Mouse (Mus musculus) limb, embryonic 12.5 days (tissue): ENCODE data around the gene Atg5. TPM values are rescaled to one million over a fixed set of nuclear protein-coding genes. Genes with fewer than 3 reads are reported as not detected.
"Not testable (repeated sequence)": the region's sequence is repeated elsewhere in the genome, so short reads cannot be mapped to it uniquely, and the experiment has no call there.

Experiments used
- ATAC-seq: fragments of 200-750 bp; cut with Nextera tagmentation; 2 replicates; pipeline ENCODE4 v1.8.0; 2017; ENCODE audit warnings: low read depth, moderate TSS enrichment; ENCODE audit not compliant: insufficient number of reproducible peaks, insufficient read depth, low FRiP score, low TSS enrichment
- H3K27ac ChIP-seq: fragments of 300-500 bp; sonication (generic); 2 replicates; pipeline ENCODE4 v1.5.1; 2016; ENCODE audit warnings: mild to moderate bottlenecking, moderate library complexity
- H3K27me3 ChIP-seq: fragments of 300-500 bp; sonication (generic); 2 replicates; pipeline ENCODE4 v1.6.1; 2016; ENCODE audit warnings: mild to moderate bottlenecking, moderate library complexity
- H3K36me3 ChIP-seq: fragments of 300-500 bp; sonication (generic); 2 replicates; pipeline ENCODE4 v1.6.1; 2016; ENCODE audit warnings: mild to moderate bottlenecking, moderate library complexity
- H3K4me1 ChIP-seq: fragments of 300-500 bp; sonication (generic); replicated peaks from 2 replicates; pipeline ENCODE4 v1.6.1; 2016
- H3K4me2 ChIP-seq: fragments of 300-500 bp; sonication (generic); 2 replicates; pipeline ENCODE4 v1.6.1; 2016; ENCODE audit warnings: mild to moderate bottlenecking, moderate library complexity
- H3K4me3 ChIP-seq: fragments of 300-500 bp; sonication (generic); replicated peaks from 2 replicates; pipeline ENCODE4 v1.5.1; 2016; ENCODE audit warnings: mild to moderate bottlenecking
- H3K9ac ChIP-seq: fragments of 300-500 bp; sonication (generic); replicated peaks from 2 replicates; pipeline ENCODE4 v1.6.1; 2016; ENCODE audit warnings: mild to moderate bottlenecking, moderate library complexity
- H3K9me3 ChIP-seq: fragments of 300-500 bp; sonication (generic); 2 replicates; pipeline ENCODE4 v1.6.1; 2016; ENCODE audit warnings: mild to moderate bottlenecking, moderate library complexity
- WGBS: fragments of 180-500 bp; shearing (Covaris S2); methylation state at CpG from one replicate; pipeline ENCODE4 v1.1.7; 2016; 5-methylcytosine and 5-hydroxymethylcytosine counted together
- polyA plus RNA-seq: library from polyadenylated mRNA; unstranded; fragments of >200 nt; fragmentation: Nextera tagmentation; extraction: Ambion mirVana; gene quantifications from 2 replicates; pipeline ENCODE4 v1.2.1, GENCODE M21; 2016

The Atg5 gene
- polyA plus RNA-seq, 1 experiment from 2014 or later: 48.5 TPM

- not testable (repeated sequence) for H3K4me3 ChIP-seq, H3K27ac ChIP-seq, H3K27me3 ChIP-seq, H3K36me3 ChIP-seq, H3K9ac ChIP-seq, H3K9me3 ChIP-seq, H3K4me1 ChIP-seq, H3K4me2 ChIP-seq, ATAC-seq
- WGBS: 94% methylated on average over 3 of the region's 3 CpGs
These were observed 64.5 kb downstream of the Atg5 start for GRCm38 (mm10) chr10:44332656-44333055.

- not testable (repeated sequence) for H3K4me1 ChIP-seq, H3K9me3 ChIP-seq, H3K4me2 ChIP-seq, H3K27ac ChIP-seq, H3K36me3 ChIP-seq, H3K4me3 ChIP-seq, H3K9ac ChIP-seq, ATAC-seq, H3K27me3 ChIP-seq
- 58% methylated on average over 3 of the region's 3 CpGs for WGBS
These were observed 68.7 kb downstream of the Atg5 start for GRCm38 (mm10) chr10:44336641-44337382.

GRCm38 (mm10) chr10:44338571-44338970 is 70.4 kb downstream of the Atg5 start:
- peaks cover 3% of the 10 kb centered on the region; the same call in 1 of the 2 replicates for H3K27me3 ChIP-seq
- H3K4me3 ChIP-seq: no peak overlapping the region
- no peak overlapping the region for H3K4me2 ChIP-seq
- no peak overlapping the region for H3K9ac ChIP-seq
- 77% methylated on average over 6 of the region's 6 CpGs for WGBS
- H3K4me1 ChIP-seq: peaks cover 3% of the 10 kb centered on the region; the same call in 1 of the 2 replicates
- H3K9me3 ChIP-seq: no peaks in the 10 kb centered on the region
- no peak overlapping the region for H3K27ac ChIP-seq
- H3K36me3 ChIP-seq: peaks cover 10% of the 10 kb centered on the region; the same call in 1 of the 2 replicates
- no peak for ATAC-seq

- no peak overlapping the region for H3K4me2 ChIP-seq
- H3K9ac ChIP-seq: no peak overlapping the region
- H3K9me3 ChIP-seq: no peaks in the 10 kb centered on the region
- peaks cover 3% of the 10 kb centered on the region; the same call in 1 of the 2 replicates for H3K4me1 ChIP-seq
- WGBS: 73% methylated on average over 5 of the region's 5 CpGs
- peaks cover 10% of the 10 kb centered on the region; the same call in 1 of the 2 replicates for H3K36me3 ChIP-seq
- H3K27me3 ChIP-seq: peaks cover 3% of the 10 kb centered on the region; the same call in 1 of the 2 replicates
- no peak for ATAC-seq
- no peak overlapping the region for H3K4me3 ChIP-seq
- no peak overlapping the region for H3K27ac ChIP-seq
These were observed 71.2 kb downstream of the Atg5 start for GRCm38 (mm10) chr10:44339326-44339725.

- ATAC-seq: no peak
- Histone ChIP-seq H3K27me3 (peaks cover 3% of the 10 kb centered on the region; the same call in 1 of the 2 replicates), H3K4me2 (no peak overlapping the region), H3K36me3 (peaks cover 7% of the 10 kb centered on the region; the same call in 1 of the 2 replicates), H3K9ac (no peak overlapping the region), H3K4me1 (peaks cover 3% of the 10 kb centered on the region; the same call in 1 of the 2 replicates), H3K4me3 (no peak overlapping the region), H3K9me3 (no peaks in the 10 kb centered on the region), H3K27ac (no peak overlapping the region)
- WGBS: 75% methylated on average over 4 of the region's 4 CpGs
These were observed 72.8 kb downstream of the Atg5 start for GRCm38 (mm10) chr10:44340928-44341327.

GRCm38 (mm10) chr10:44341826-44342521 is 73.8 kb downstream of the Atg5 start:
- Histone ChIP-seq H3K4me1 (peaks cover 3% of the 10 kb centered on the region; the same call in 1 of the 2 replicates), H3K9me3 (no peaks in the 10 kb centered on the region), H3K4me3 (no peak overlapping the region), H3K27ac (no peak overlapping the region), H3K27me3 (peaks cover 3% of the 10 kb centered on the region; the same call in 1 of the 2 replicates), H3K4me2 (no peak overlapping the region), H3K9ac (no peak overlapping the region), H3K36me3 (no peaks in the 10 kb centered on the region)
- 94% methylated on average over 6 of the region's 6 CpGs for whole genome bisulfite sequencing
- no peak for ATAC-seq

- WGBS: 80% methylated on average over 3 of the region's 3 CpGs
- no peak overlapping the region for H3K27ac ChIP-seq
- ATAC-seq: no peak
These were observed 75.2 kb downstream of the Atg5 start for GRCm38 (mm10) chr10:44343351-44343750.

GRCm38 (mm10) chr10:44347549-44348172 is 79.5 kb downstream of the Atg5 start:
- no peak overlapping the region for H3K4me2 ChIP-seq
- no peaks in the 10 kb centered on the region for H3K9me3 ChIP-seq
- ATAC-seq: no peak
- peaks cover 16% of the 10 kb centered on the region; the same call in 1 of the 2 replicates for H3K36me3 ChIP-seq
- H3K4me3 ChIP-seq: no peak overlapping the region
- no peak overlapping the region for H3K27ac ChIP-seq
- H3K4me1 ChIP-seq: no peaks in the 10 kb centered on the region
- H3K27me3 ChIP-seq: no peaks in the 10 kb centered on the region
- no peak overlapping the region for H3K9ac ChIP-seq
- 68% methylated on average over 10 of the region's 10 CpGs for WGBS

More at GRCm38 (mm10) chr10:44343351-44343750, 75.2 kb downstream of the Atg5 start:
- H3K9ac ChIP-seq: no peak overlapping the region
- peaks cover 3% of the 10 kb centered on the region; the same call in 1 of the 2 replicates for H3K4me1 ChIP-seq
- H3K27me3 ChIP-seq: no peaks in the 10 kb centered on the region
- H3K36me3 ChIP-seq: peaks cover 10% of the 10 kb centered on the region; the same call in 1 of the 2 replicates
- no peak overlapping the region for H3K4me2 ChIP-seq
- no peaks in the 10 kb centered on the region for H3K9me3 ChIP-seq
- H3K4me3 ChIP-seq: no peak overlapping the region

- no peak overlapping the region for H3K4me2 ChIP-seq
- no peak overlapping the region for H3K27ac ChIP-seq
- 51% methylated on average over 14 of the region's 14 CpGs for WGBS
- no peak overlapping the region for H3K4me3 ChIP-seq
- no peak for ATAC-seq
- H3K27me3 ChIP-seq: no peaks in the 10 kb centered on the region
- H3K36me3 ChIP-seq: peaks cover 16% of the 10 kb centered on the region; the same call in 1 of the 2 replicates
- no peaks in the 10 kb centered on the region for H3K4me1 ChIP-seq
- no peaks in the 10 kb centered on the region for H3K9me3 ChIP-seq
- no peak overlapping the region for H3K9ac ChIP-seq
These were observed 80.6 kb downstream of the Atg5 start for GRCm38 (mm10) chr10:44348474-44349415.

GRCm38 (mm10) chr10:44353467-44353866 is 85.3 kb downstream of the Atg5 start:
- no peak for ATAC-seq
- Histone ChIP-seq H3K27me3 (no peaks in the 10 kb centered on the region), H3K9ac (no peak overlapping the region), H3K4me2 (no peak overlapping the region), H3K9me3 (no peaks in the 10 kb centered on the region), H3K4me3 (no peak overlapping the region), H3K36me3 (peaks cover 5% of the 10 kb centered on the region; the same call in 1 of the 2 replicates), H3K27ac (no peak overlapping the region), H3K4me1 (peaks cover 5% of the 10 kb centered on the region)
- 49% methylated on average over 4 of the region's 4 CpGs for WGBS
